ENCODE assay signal across 29 mouse cellular contexts in genomic region chrX:37091457-37091856, GRCm38 (mm10). TPM values are rescaled to one million over a fixed set of nuclear protein-coding genes. Genes with fewer than 3 reads are reported as not detected.
"Had no signal": no experiment of that assay in that cellular context is flagged by ENCODE, and none has a peak within 500 bp of the region (broad histone marks: within the 10 kb centered on the region; RNA-seq: fewer than 3 reads in every experiment).

No protein-coding gene starts in this region.

- DNase-seq: kidney, adult 18-20 months; kidney, adult 9 months; kidney, postnatal 14 days; kidney, postnatal 4 days; liver, embryonic 13.5 days; lung, adult 2 months; lung, postnatal 14 days; lung, postnatal 4 days; midbrain, embryonic 14.5 days; retina, postnatal 1 day; thymus, adult 2 months; thymus, postnatal 14 days; thymus, postnatal 4 days had no signal

RNA-seq across cellular contexts. Expression of gene Sowahd, which starts 42.8 kb away (rescaled TPM):
- total RNA-seq: layer of hippocampus, adult 18-20 months; layer of hippocampus, postnatal 14 days; left cerebral cortex, adult 18-20 months; left cerebral cortex, postnatal 25 days; liver, adult 2 months; megakaryocyte-erythroid progenitor cell, adult 5-6 weeks; midbrain, postnatal 0 days had no signal
- polyA plus RNA-seq: kidney, embryonic 16.5 days; limb, embryonic 11.5 days; limb, embryonic 14.5 days; liver, adult 2 months; liver, embryonic 13.5 days; liver, embryonic 16.5 days; lung, adult 2 months; lung, embryonic 16.5 days; midbrain, embryonic 11.5 days; midbrain, embryonic 14.5 days; neural tube, embryonic 12.5 days; neural tube, embryonic 15.5 days; stomach, embryonic 14.5 days had no signal
